Mouse (Mus musculus): ENCODE data around the gene Chit1. TPM values are rescaled to one million over a fixed set of nuclear protein-coding genes. Genes with fewer than 3 reads are reported as not detected.

Gene Chit1
- polyA plus RNA-seq, 1 experiment from 2014 or later: 0.49 TPM

DNA sequence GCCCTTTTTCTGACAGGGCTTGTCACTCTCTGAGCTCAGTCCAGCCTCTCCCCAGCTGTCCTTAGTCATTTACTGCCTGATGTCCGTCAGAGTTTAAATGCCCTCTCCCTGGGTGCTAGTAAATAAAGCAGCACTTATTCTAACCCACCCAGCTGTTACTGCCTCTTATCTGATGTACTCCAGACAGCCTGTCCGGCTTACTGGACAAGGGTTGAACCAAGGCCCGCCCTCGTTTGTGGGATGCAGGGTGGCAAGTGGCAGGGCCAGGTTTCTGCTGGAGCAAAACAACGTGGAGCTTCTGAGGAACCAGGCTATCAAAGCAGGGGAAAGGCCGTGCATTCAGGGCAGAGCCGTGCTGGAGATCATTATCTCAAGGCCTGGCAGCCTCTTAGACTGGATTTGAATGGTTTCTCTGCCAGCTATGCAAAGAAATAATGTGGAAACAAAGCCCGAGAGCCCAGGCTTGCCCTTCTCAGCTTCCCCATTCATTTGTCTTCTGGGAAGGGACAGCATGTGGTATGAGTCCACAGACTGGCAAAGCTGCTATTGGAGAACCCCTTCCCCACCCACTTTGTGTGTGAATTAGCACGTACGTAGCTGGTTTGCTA, 39.5 kb upstream of the Chit1 start:
- ATAC-seq (ENCODE audit: insufficient number of reproducible peaks, low FRiP score): peak; percentile 57
- WGBS: 47% methylated on average over 10 of the region's 10 CpGs
- H3K9ac ChIP-seq: 0 out of 2 replicates have a peak overlapping the region, but pooled peaks have one; percentile 29

DNA sequence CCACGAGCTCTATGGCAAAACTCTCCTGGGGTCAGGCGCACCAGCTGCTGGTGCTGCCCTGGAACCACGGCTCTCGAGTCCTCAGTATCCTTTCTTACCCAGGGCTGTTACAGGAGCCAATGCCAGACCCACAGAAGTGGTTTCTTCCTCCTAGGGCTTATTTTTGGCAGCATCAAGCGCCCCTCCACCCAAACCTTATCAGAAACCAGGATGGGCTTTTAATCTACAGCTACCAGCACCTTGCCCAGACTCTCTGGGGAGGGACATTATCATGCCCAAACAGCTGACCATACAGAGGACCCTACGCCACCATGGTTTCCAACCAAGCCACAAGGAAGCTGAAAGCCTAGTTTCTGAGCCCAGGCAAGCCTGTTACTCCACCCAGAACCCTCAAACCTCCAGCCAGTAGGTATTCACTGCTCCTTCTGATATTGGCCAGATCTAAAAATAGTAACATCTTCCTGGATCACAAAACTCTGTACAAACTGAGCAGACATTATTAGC, 37.9 kb upstream of the Chit1 start:
- Histone ChIP-seq H3K4me3 (no peak overlapping the region), H3K27me3 (replicated peaks) (0 out of 2 replicates have a peak, but pooled peaks cover 3% of the 10 kb centered on the region), H3K36me3 (peaks cover 26% of the 10 kb centered on the region), H3K9me3 (replicated peaks) (no peaks in the 10 kb centered on the region), H3K9ac (no peak overlapping the region), H3K4me2 (peak overlapping the region; percentile 25), H3K4me1 (replicated peaks) (peaks cover 72% of the 10 kb centered on the region), H3K27ac (ENCODE audit: poor library complexity, severe bottlenecking) (peak overlapping the region; percentile 42; the same call in 1 of the 2 replicates)
- ATAC-seq (ENCODE audit: insufficient number of reproducible peaks, low FRiP score): peak; percentile 65
- WGBS: 38% methylated on average over 6 of the region's 6 CpGs

More for the DNA sequence above, 39.5 kb upstream of the Chit1 start:
- peaks cover 18% of the 10 kb centered on the region for H3K36me3 ChIP-seq
- no peak overlapping the region for H3K4me2 ChIP-seq
- H3K27ac ChIP-seq (ENCODE audit: poor library complexity, severe bottlenecking): no peak overlapping the region
- peaks cover 69% of the 10 kb centered on the region for H3K4me1 ChIP-seq (replicated peaks)
- no peak overlapping the region for H3K4me3 ChIP-seq
- H3K9me3 ChIP-seq (replicated peaks): no peaks in the 10 kb centered on the region
- 0 out of 2 replicates have a peak, but pooled peaks cover 3% of the 10 kb centered on the region for H3K27me3 ChIP-seq (replicated peaks)

DNA sequence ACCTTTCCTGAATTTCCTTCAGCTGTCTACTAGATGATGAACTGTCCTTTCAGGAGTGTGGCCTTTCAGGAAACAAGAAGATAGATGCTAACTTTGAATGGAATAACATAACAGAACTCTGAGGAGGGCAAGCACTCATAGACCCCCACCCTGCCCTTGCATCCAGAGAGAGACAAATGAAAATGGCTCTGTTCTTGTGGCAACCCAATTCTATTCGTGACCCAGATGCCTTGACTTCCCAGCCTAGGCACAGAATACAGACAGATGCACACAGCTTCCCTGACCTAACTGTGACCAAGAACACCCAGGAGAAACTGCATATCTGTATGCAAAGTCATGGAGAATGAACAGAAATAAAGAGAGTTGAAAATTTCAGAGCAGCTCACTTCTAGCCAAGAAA, 37.4 kb upstream of the Chit1 start:
- Histone ChIP-seq H3K27ac (ENCODE audit: poor library complexity, severe bottlenecking) (0 out of 2 replicates have a peak overlapping the region, but pooled peaks have one; percentile 42), H3K4me2 (0 out of 2 replicates have a peak overlapping the region, but pooled peaks have one; percentile 25), H3K36me3 (peaks cover 26% of the 10 kb centered on the region), H3K4me3 (no peak overlapping the region), H3K27me3 (replicated peaks) (no peaks in the 10 kb centered on the region), H3K9me3 (replicated peaks) (no peaks in the 10 kb centered on the region), H3K4me1 (replicated peaks) (peaks cover 72% of the 10 kb centered on the region), H3K9ac (no peak overlapping the region)
- 78% methylated on average over 1 of the region's 1 CpGs for WGBS
- ATAC-seq (ENCODE audit: insufficient number of reproducible peaks, low FRiP score): no peak

DNA sequence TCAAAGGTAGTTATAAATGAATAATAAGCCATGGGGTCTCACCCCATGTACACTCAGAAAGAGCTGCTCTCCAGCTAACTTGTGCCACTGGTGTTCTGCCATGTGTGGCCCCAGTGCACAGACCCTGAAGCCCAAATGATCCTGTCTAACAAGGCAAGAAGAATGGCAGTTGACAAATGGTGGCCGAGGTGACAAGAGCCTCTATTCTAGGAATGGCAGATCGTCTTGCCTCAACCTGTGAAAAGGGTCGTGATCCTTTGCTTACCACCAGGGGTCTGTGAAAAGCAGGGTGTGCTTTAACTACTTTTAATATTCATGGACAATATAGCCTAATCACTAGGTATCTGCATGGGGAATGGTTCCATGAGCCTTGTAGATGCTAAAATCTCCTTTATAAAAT, 36.9 kb upstream of the Chit1 start:
- no peak overlapping the region for H3K9ac ChIP-seq
- 55% methylated on average over 3 of the region's 3 CpGs for WGBS
- H3K9me3 ChIP-seq (replicated peaks): no peaks in the 10 kb centered on the region
- no peak for ATAC-seq (ENCODE audit: insufficient number of reproducible peaks, low FRiP score)
- no peaks in the 10 kb centered on the region for H3K27me3 ChIP-seq (replicated peaks)
- peaks cover 72% of the 10 kb centered on the region for H3K4me1 ChIP-seq (replicated peaks)
- H3K36me3 ChIP-seq: peaks cover 26% of the 10 kb centered on the region
- H3K27ac ChIP-seq (ENCODE audit: poor library complexity, severe bottlenecking): 0 out of 2 replicates have a peak overlapping the region, but pooled peaks have one; percentile 42
- no peak overlapping the region for H3K4me2 ChIP-seq
- no peak overlapping the region for H3K4me3 ChIP-seq

DNA sequence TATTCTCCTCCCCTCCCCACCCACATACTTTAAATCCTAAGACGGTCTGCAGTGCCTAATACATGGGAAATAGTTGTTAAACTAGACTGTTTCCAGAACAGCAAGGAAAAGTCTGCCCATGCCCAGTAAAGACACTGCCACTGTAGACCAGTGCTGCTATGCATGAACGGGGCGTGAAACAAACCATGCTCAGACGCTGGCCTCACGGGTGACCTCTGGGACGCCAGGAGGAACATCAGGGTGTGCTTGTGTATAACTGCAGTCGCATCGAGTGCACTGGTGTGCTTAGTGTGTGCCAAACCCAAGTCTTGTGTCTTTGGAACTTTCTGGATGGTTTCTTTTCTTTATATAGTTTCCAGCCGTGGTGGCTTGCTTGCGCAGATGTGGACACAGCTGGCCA, 36.4 kb upstream of the Chit1 start:
- Histone ChIP-seq H3K9me3 (replicated peaks) (no peaks in the 10 kb centered on the region), H3K36me3 (peaks cover 26% of the 10 kb centered on the region), H3K4me2 (peak overlapping the region; percentile 10; the same call in 1 of the 2 replicates), H3K9ac (no peak overlapping the region), H3K4me1 (replicated peaks) (peaks cover 75% of the 10 kb centered on the region), H3K27ac (ENCODE audit: poor library complexity, severe bottlenecking) (no peak overlapping the region), H3K27me3 (replicated peaks) (no peaks in the 10 kb centered on the region), H3K4me3 (no peak overlapping the region)
- no peak for ATAC-seq (ENCODE audit: insufficient number of reproducible peaks, low FRiP score)
- 87% methylated on average over 10 of the region's 10 CpGs for WGBS

DNA sequence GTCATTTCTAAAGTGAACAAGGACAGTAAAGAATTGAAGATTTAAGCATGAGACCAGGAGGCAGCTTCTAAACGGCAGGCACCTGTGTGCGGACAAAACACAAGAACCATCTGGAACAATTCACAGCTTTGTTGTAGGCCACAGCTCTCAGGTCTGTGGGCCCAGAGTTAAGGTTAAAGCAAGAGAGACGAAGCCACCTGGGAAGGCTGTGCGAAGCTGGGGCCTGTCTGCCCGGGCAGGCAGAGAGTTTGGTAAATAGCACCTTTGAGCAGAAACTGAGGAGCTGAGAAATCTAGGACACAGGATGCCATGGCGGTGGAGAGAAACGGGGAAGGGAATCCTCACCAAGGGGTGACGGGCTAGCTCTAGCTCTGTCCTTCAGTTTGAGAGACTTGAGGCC, 35.5 kb upstream of the Chit1 start:
- WGBS: 89% methylated on average over 8 of the region's 8 CpGs
- H3K27ac ChIP-seq (ENCODE audit: poor library complexity, severe bottlenecking): no peak overlapping the region

DNA sequence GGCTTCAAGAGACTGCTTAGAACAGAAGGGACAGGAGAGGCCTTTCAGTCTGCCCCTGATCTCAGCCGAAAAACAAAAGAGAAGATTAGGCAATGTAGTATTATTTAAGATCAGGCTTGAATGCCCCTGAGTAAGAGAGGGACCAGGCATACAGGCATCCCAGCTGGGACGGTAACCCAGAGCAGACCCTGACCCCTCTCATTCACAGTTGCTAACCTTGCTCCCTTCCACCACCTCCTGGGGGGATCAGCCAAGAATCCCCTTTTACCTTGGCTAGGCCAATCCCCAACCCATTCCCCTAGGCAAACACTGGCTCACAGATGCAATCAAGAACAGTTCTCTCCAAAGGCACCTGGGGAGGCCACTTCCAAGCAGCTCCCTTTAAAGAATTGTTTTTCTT, 34.3 kb upstream of the Chit1 start:
- Histone ChIP-seq H3K27ac (ENCODE audit: poor library complexity, severe bottlenecking) (no peak overlapping the region), H3K4me2 (peak overlapping the region; percentile 82), H3K27me3 (replicated peaks) (no peaks in the 10 kb centered on the region), H3K4me1 (replicated peaks) (peaks cover 70% of the 10 kb centered on the region), H3K36me3 (peaks cover 26% of the 10 kb centered on the region), H3K9me3 (replicated peaks) (no peaks in the 10 kb centered on the region), H3K9ac (peak overlapping the region; percentile 47; the same call in 1 of the 2 replicates), H3K4me3 (peak overlapping the region; percentile 31)
- 83% methylated on average over 2 of the region's 2 CpGs for WGBS
- no peak for ATAC-seq (ENCODE audit: insufficient number of reproducible peaks, low FRiP score)

More for the DNA sequence above, 35.5 kb upstream of the Chit1 start:
- H3K9me3 ChIP-seq (replicated peaks): no peaks in the 10 kb centered on the region
- H3K27me3 ChIP-seq (replicated peaks): no peaks in the 10 kb centered on the region
- H3K4me1 ChIP-seq (replicated peaks): peaks cover 79% of the 10 kb centered on the region
- peak overlapping the region; percentile 82 for H3K4me2 ChIP-seq
- no peak for ATAC-seq (ENCODE audit: insufficient number of reproducible peaks, low FRiP score)
- no peak overlapping the region for H3K4me3 ChIP-seq
- H3K9ac ChIP-seq: no peak overlapping the region
- peaks cover 26% of the 10 kb centered on the region for H3K36me3 ChIP-seq

DNA sequence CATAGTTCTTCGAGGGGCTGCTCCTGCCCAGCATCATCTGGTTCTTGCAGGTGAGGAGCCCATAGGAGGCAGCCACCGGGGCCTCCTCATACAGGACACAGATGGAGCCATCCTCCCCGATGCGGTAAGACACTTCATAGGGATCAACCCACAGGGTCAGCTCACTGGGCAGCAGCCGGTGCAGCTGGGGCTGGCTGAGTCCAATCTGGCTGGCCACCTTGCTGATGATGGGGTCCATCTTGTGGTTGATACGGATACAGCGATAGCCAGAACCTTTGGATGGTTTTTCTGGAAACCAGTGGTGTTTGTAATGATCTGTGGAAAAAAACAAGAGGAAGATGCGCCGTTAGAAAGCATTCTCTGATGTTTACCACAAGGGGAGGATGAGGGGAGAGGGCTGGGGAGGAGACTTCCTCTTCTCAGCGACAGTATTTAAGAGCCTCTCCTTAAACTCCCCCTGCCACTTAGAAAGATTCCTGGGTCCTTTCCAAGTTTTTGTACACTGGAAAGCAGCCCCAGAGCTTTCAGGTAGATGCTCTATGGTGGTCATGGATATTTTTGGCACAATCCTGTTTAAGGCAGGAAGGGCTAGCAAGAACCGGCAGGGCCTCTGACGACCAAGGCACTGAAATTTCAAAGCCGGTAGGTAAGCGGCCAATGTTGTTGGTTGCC, 33.5 kb upstream of the Chit1 start:
- Histone ChIP-seq H3K9ac (peak overlapping the region; percentile 89), H3K9me3 (replicated peaks) (no peaks in the 10 kb centered on the region), H3K4me1 (replicated peaks) (peaks cover 69% of the 10 kb centered on the region), H3K36me3 (peaks cover 26% of the 10 kb centered on the region), H3K4me3 (peak overlapping the region; percentile 83), H3K27me3 (replicated peaks) (no peaks in the 10 kb centered on the region), H3K4me2 (peak overlapping the region; percentile 82), H3K27ac (ENCODE audit: poor library complexity, severe bottlenecking) (peak overlapping the region; percentile 80)
- no peak for ATAC-seq (ENCODE audit: insufficient number of reproducible peaks, low FRiP score)
- WGBS: 36% methylated on average over 14 of the region's 14 CpGs

DNA sequence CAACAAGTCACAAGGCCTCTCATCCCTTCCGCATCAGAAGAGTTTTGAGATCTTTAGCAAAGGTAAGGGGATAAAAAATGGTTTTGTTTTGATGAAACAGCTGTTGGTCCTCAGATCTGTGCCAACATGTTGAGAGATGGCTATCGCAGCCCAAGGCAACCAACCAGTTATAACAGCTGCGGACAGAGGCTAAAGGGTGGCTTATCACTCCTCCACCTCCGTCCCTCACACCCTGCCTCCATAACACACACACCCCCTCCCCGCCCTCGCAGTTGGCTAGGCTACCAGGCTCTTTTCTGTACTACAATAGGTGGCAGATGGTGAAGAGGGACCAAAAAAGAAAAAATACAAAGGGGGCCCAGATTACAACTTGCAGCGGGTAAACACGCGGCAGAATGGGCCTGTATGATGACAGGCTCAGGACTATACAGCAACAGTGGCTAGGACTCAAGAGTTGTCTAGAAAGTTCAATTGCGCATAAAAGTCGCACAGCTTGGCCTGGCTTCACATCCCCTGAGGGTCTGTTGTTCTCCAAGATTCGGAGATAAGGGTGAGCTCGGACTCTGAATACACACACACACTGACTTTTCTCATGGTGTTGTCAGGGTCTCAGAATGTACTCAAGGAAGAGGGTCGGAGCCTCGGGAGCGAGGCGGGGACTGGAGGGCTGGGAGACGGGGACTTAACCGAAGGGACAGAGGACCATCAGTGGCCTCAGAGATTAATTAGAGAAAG, 32.8 kb upstream of the Chit1 start:
- H3K4me1 ChIP-seq (replicated peaks): peaks cover 69% of the 10 kb centered on the region
- peak overlapping the region; percentile 82 for H3K4me2 ChIP-seq
- no peaks in the 10 kb centered on the region for H3K27me3 ChIP-seq (replicated peaks)
- peak; percentile 59 for ATAC-seq (ENCODE audit: insufficient number of reproducible peaks, low FRiP score)
- no peaks in the 10 kb centered on the region for H3K9me3 ChIP-seq (replicated peaks)
- H3K27ac ChIP-seq (ENCODE audit: poor library complexity, severe bottlenecking): peak overlapping the region; percentile 80
- WGBS: 7% methylated on average over 19 of the region's 19 CpGs
- H3K36me3 ChIP-seq: peaks cover 26% of the 10 kb centered on the region
- peak overlapping the region; percentile 83 for H3K4me3 ChIP-seq
- H3K9ac ChIP-seq: peak overlapping the region; percentile 89

DNA sequence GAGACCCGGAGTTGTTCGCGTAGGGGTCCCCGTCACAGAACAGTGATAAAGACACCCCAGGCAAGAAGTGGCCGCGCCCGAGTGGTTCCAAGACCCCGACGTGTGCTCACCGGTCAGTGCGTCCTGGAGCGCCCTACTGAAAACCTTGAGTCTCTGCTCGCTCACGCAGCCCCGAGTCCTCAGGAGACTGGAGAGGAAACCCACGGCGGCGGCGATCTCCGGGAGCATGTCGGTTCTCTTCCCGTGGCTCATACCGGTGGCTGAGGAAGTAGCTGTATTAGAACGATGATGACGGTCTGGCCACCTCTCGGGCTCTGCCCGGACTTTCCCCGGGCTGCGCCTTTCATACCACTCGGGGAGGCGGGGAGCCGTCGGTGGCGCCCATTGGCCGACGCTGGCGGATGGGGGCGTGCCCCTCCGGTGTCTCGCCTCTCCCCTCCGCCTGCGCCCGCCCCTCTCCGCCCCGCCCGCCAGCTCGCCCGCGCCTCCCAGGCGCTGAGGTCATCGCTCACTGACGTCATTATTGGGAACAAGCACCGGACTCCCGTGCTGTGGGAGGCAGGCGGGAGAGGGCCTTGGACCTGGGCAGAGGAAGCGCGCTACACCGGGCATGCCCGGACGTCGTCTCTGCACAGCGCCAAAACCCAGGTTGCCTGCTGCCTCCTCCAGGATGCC, 32.1 kb upstream of the Chit1 start, which contains the start of gene Btg2:
Gene Btg2 (minus strand): TSS at position 319 of the 675 bp plus-strand sequence.
- peak within 1 kb of the TSS; percentile 89 for H3K27ac ChIP-seq (ENCODE audit: poor library complexity, severe bottlenecking)
- no peaks in the 10 kb centered on the region for H3K9me3 ChIP-seq (replicated peaks)
- H3K36me3 ChIP-seq: peaks cover 26% of the 10 kb centered on the region
- H3K27me3 ChIP-seq (replicated peaks): no peaks in the 10 kb centered on the region
- under 1% methylated on average over 62 of the region's 62 CpGs for WGBS
- ATAC-seq (ENCODE audit: insufficient number of reproducible peaks, low FRiP score): peak; percentile 94
- H3K4me2 ChIP-seq: peak within 1 kb of the TSS; percentile 82
- peak within 1 kb of the TSS; percentile 83 for H3K4me3 ChIP-seq
- peak within 1 kb of the TSS; percentile 89 for H3K9ac ChIP-seq
- H3K4me1 ChIP-seq (replicated peaks): peaks cover 69% of the 10 kb centered on the region
